Mouse (Mus musculus): Measurements from ENCODE around the gene Agbl5.

Agbl5 gene

GRCm38 (mm10) chr5:30950922-30951321 lies 62.4 kb downstream of the Agbl5 start:
- DNase-seq (ENCODE audit: low read depth, low spot score): no peak

GRCm38 (mm10) chr5:30951706-30952105 lies 63.2 kb downstream of the Agbl5 start:
- DNase-seq (ENCODE audit: low read depth, low spot score): no peak

GRCm38 (mm10) chr5:30952551-30952950 lies 64.1 kb downstream of the Agbl5 start:
- DNase-seq (ENCODE audit: low read depth, low spot score): no peak

- DNase-seq (ENCODE audit: low read depth, low spot score): no peak
These were observed 65.6 kb downstream of the Agbl5 start for GRCm38 (mm10) chr5:30954065-30954464.

GRCm38 (mm10) chr5:30954556-30954955 lies 66.1 kb downstream of the Agbl5 start:
- no peak for DNase-seq (ENCODE audit: low read depth, low spot score)

GRCm38 (mm10) chr5:30955751-30956150 lies 67.3 kb downstream of the Agbl5 start:
- no peak for DNase-seq (ENCODE audit: low read depth, low spot score)

All from c-Kit-negative CD71-positive TER-119-positive erythroid progenitor cells, embryonic 14.5 days (primary cell).